Mouse (Mus musculus): ENCODE measurements at regions not wholly inside any gene's neighbourhood (a gene's known extent, or its start where the extent isn't known, plus 50 kb on each side); places are given as distances from the start of the nearest gene placed in this dataset.

DNA sequence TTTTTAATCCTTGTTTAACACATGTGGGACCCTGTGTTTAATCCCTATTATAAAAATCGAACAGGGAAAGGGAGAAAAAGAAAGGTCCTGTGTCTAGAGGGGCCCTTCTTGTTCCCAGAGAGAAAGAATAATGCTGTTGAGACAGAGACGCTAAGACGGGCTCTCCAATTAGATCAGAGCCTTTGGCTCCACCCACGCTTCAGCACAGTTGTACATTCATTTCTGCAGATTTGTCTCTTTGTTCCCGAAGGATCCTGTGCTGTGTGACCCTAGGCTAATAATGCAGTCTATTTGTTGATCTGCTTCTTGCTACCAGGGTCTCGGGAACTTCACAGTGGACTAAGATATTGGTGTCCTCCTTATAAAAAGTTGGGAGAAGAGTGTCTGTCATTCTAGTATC, 92.0 kb downstream of the Cdc5l start:
- no peak for DNase-seq (ENCODE audit: low spot score in 2 of 2)

DNA sequence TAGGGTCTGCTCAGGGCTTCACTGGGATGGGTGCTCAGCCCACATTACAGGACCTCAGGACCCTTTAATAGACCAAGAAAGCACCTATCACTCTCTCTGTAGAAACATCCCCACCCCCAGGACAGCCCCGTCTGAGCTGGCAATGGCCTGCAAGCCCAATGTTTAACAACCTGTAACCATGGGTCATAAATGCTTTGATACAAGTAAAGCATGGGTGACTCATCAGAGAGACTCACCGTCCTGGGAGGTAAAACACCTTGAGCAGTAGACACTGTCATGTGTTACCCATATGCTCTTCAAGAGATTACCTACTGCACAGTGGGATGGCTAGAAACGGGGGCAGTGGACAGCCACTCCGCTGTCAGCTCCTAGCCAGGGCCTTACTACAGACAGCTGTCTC, 92.7 kb downstream of the Cdc5l start:
- DNase-seq (ENCODE audit: low spot score in 2 of 2) = no peak

DNA sequence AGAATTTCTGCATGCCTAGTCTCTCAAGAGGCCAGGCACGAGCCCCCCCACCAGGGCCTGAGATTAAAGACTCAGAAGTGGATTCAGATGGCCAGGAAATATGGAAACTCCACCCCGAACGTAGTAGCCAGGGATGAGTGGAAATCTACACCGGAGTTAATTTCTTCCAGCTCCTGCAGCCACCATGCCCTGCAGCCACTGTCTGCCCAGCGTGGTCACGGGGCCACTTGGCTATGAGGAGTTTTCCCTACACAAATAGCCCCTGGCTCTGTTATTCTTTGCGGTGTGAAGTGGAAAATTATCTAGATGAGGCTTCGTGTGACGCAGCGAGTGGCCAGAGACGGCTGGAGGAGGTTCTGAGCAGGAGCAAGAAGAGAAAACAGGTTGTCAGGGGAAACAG, 94.3 kb downstream of the Cdc5l start:
- no peak for DNase-seq (ENCODE audit: low spot score in 2 of 2)

DNA sequence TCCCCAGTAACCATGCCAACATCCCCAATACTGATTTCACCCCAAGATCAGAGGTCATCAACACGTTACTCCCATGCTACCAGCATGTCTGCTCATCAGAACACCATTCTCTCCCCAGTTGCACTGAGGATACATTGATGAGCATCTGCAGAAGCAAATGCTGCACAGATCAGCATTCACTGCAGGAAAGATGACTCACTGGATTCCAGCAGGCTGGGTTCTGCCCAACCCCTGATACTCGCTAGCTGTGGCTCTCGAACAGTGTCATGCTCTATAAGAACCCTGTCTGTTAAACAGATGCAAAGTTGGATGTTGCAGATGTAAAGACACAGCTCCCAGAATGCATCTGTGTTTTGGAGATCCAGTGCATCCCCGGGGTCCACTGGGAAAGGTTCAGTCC, 95.5 kb downstream of the Cdc5l start:
- peak in 1 of 2 experiments; percentile 34 for DNase-seq (ENCODE audit: low spot score in 2 of 2)

DNA sequence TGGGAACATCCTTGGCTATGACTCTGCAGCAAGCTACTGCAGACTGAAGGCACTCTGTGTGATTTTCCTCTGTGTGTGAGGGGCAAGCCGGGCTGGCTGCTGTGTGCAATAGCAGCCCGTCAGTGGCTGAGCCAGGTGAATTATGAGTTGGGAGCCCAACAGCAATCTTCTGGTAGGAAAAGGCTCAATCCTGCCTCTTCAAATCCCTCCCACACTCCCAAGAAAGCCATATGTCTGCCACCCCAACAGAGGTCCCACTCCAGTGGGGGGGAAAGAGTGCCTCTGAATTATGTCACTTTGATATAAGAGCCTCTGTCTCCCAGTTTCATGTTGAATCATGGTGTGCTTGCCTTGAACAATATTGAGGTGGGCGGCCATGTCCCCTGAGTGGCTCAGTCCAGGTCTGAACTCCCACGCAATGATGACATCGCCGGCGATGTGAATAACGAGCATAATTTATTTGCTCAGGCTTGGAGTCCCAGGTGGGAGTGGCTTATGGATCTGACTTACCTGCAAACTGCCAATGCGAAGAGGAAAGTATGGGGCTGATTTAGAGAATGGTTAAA, 97.9 kb downstream of the Cdc5l start:
- peak in 1 of 2 experiments; percentile 13 for DNase-seq (ENCODE audit: low spot score in 2 of 2)

DNA sequence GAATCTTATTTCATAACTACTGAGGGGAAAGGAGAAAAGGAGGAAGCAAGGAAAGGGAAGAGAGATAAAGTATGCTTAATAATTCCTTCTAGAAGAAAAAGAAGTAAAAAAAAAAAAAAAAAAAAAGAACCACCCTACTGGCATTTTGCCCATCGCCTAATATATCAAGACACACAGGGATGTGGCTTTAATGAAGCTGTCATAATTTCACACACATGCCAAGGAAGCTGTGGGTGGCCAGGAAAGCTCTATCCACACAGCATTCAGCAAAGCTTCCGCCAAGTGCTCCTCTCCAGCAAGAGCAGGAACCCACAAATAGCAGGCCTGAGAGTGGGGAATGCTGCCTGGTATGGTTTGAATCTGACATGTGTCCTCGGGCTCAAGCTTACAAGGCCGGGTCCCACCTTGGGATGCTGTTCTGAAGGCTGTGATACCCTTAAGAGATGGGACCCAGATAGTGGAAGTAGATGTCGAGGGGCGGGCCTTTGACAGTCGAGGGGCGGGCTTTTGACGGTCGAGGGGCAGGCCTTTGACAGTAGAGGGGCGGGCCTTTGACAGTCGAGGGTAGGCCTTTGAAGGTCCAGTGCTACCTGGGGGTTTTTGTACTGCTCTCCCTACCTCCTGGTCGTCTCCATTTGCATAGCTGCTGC, 98.7 kb downstream of the Cdc5l start:
- peak; percentile 29 to 34 for DNase-seq (ENCODE audit: low spot score in 2 of 2)

DNA sequence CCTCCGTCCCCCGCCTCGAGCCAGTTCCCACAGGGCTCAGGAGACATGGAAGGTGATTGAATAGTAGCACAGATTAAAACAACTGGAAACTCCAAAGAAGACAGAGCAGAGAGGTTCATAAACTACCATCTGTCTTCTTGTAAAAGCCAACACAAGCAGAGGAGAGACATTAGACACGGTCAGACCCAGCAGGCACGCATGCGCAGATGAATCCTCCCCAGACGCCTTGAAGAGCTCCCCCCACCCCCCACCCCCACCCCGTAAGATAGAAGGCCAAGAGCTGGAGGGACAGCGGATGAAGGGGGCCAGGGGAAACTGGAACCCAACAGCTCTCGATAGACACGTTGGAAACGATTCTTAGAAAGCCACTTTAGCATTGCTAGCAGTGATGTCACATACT, 101.2 kb downstream of the Cdc5l start:
- no peak for DNase-seq (ENCODE audit: low spot score in 2 of 2)

DNA sequence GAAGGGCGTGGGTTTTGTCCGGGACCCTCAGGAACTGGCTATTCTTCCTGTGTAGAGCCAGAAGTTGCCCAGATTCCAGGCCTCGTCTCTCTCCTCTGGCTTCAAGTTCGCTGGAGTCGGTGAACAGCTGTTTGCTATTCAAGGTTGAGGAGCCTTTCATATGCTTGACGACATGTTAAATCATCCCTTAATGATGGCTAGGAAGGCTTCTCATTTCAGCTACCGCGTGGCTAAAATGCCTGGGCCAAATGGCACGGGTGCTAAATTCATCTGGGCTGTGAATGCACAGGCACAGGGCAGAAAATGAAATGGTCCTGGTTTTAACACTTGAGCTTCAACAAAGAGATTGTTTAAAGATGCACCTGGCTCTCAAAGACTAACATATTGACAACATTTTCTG, 104.3 kb downstream of the Cdc5l start:
- DNase-seq (ENCODE audit: low spot score in 2 of 2) = no peak

DNA sequence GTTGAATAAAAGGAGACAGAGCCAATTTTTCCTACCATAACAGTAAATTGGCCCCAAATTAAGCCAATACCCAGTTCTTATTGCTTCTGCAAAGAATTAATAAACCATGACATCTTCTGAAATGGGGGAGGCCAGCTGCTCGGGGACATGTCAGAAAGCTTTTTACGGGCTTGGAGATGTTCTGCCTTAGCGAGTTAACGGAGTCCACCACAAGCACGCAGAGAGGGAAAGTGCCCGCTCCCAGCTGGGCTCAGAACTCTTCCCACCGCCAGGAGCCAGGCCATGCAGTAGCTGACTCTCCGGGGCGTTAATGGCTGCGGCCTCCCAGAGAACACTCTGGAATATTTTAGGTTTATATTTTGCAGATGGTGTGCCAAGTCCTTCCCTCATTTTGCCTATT, 106.8 kb downstream of the Cdc5l start:
- no peak for DNase-seq (ENCODE audit: low spot score in 2 of 2)

DNA sequence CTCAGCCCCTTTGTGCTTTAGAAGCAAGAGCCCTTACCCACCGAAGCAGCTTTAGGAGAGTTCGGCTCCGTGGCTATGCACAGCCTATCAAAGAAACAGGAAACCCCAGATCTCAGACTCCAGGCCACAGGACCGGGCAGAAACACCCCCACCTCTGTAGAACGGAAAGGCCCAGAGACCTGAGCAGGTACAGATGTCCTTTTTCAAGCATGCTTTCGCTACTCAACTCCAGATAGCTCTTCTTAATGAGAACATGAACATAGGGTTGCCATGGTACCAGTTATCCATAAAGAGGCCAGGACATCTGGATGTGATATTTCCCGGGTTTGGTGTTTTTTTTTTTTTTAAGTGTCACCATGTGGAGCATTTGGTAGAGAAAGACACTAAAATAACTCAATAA, 107.4 kb downstream of the Cdc5l start:
- DNase-seq (ENCODE audit: low spot score in 2 of 2) = no peak

DNA sequence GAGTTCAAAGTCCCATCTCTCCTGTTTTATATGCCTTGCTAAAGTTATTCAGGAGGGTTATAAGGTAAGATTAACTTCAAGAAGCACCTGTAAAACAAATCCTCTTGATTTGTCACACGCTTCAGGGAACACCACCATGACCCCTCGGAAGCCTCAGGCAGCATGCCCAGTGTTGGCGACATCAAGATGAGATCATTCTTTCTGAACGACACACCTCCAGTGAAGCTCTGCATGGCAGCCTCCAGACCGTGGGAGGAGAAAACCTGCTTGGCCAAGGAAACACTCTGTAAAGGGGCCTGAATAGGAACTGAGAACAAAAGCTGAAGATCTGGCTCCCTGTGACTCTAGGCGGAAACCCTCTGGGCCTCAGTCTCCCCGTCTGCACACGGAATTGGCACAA, 110.7 kb downstream of the Cdc5l start:
- no peak for DNase-seq (ENCODE audit: low spot score in 2 of 2)

DNA sequence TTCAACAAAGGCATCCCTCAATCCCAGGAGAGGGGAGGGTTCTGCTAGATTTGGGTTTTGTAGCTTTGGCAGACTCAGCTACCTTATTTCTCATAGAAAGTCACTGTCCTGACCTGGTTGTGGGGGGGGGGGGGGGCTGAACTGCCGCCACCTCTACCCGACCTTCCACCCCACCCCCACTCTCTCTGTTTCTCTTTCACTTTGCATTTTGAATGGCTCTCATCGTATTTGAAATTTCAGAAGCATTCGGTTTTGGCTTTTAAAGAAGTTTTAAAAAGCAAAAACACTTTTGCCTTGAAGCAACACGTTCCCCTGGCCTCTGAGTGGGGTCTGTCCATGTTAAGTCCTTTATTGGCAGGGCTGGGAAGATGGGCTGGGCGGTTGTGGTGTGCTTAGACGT, 113.5 kb downstream of the Cdc5l start:
- DNase-seq (ENCODE audit: low spot score in 2 of 2) = no peak

DNA sequence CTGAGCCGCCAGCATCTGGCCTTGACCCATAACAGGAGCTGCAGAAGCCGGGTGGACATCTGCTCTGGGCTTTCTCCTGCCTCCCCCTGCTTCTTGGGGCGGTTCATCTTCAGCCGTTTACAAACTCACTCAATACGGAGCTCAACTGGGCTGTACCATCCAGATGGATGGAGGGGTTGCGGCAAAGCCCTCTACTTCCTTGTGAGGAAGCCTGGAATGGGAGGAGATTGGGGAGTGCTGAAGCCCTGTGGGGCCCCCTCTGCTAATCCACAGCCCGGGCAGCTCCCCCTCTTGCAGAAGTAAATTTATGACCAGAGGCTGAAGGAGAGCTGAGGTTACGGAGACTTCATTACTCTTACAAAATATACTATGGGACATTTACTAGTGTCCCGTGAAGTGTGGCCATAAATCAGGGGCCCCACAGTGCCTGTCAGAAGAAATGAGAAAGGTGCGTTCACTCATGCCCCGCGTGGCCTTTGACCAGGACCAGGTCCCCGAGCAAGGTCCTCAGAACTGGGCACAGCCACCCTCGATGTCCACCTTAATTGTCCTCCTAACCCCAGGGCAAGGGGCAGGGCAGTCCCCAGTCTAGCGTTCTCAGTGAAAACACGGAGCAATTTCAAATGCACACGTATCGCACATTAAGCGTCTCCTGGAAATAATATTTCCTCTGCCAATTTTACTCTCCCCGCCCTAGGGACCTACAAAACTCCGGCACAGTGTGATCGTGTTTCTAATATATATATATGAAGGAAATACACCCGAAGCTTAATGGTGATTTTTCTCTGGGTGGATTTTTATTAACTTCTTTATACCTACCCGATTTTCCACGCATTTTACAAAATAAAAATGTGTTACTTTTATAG, 115.1 kb downstream of the Cdc5l start:
- no peak for DNase-seq (ENCODE audit: low spot score in 2 of 2)

DNA sequence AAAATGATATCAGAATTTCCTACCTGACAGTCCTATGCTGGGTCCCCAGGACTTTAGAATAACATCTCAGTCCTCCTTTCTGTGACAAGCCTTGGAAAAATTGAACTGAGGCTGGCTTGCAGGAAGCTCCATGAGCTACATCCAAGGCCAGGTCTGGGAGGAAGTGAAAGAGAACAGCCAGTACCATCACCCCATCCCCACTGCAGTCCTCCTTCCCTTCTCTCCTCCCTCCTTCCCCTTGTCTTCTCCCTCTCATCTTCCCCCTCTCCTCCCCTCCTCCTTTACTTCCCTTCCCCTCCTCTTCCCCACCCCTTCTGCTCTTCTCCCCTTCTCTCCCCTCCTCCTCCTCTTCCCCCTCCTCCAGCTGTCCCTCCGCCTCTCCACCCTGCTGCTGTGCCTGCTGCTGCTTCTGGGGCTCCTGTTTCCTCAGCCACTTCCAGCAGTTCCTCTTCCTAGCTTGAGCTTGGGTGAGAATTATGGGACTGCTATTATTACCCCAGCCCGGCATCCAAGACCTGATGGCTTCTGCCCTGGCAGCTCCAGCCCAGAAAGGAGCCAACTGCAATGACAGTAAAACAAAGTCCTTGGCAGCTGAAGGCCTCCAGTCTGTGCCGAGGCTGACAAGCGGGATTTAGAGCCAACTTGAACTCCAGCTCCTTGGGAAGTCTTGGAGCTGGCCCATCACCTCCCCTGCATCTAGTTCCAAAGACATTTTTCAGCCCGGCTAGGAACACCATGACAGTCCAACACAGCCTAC, 120.8 kb downstream of the Cdc5l start:
- peak; percentile 50 to 59 for DNase-seq (ENCODE audit: low spot score in 2 of 2)

DNA sequence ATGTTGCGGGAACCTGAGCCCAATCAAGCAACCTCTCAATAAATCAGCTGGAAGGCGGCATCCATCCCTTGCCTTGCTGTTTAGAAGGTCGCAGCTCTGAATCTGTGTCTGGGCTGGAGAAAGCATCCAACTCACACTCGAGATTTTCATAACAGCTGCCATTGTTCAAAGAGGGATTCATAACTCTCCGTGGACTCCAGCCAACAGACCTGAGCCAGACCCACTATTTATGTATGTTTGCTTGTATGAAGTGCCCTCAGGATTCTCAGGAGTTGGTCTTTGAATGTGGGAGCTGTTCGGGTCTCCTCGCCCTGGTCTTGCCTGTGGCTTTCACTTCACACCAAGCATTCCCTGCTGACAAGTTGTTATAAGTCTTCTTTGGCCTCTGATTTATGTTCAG, 127.0 kb downstream of the Cdc5l start:
- no peak for DNase-seq (ENCODE audit: low spot score in 2 of 2)

DNA sequence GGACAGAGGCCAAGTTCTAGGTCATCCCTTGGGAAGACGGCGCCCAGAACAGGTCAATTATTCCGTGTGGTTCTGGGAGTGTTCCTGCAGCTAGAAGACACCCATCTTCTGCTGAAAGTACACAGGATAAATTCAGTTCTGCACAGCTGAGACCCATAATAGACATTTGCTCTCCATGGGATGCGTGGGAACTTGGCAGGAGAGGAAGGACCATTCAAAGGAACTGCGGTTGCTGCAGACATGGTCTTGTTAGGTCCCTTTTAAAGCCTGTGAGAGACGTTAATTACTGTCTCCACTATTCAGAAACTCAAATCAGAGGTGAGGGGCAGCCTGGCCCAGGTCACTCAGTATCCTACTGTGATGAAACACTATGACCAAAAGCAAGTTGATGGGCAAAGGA, 130.4 kb downstream of the Cdc5l start:
- DNase-seq (ENCODE audit: low spot score in 2 of 2) = peak; percentile 23 to 24

DNA sequence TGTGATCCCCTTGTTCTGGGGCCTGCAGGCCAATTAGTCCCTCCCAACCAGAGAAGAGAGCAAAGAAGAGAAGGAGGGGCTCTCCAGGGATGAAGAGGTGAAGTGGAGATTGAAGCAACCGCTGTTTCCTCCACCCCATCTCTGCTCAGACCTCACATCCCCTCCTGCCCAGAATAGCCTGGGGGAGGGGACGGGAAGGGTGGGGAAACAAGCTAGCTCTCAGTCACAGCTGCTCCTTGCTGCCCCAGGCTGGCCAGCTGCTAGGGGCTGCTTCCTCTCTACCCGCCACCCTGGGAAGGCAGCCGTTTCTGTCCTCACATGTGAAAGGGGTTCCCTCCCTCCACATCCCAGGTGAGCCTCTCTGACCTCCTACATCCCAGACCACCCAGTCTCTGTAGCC, 135.2 kb downstream of the Cdc5l start:
- no peak for DNase-seq (ENCODE audit: low spot score in 2 of 2)

DNA sequence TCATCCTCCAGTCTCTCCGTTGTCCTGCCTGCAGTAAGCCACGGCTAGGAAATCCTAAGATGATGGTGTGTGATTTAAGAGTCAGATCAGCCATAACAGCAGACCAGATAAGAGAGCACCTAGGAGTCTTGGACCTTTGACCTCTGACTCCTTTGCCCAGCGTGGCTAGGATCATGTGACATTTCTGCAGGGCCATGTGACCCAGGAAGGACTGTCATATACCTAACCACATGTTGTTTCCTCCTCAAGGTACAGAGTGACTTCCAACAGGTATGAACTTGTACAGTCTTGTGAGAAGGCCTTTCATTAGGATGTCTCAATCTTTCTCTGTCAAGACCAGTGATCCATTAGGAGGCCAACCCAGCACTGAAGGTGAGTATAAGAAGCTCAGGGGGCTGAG, 135.7 kb downstream of the Cdc5l start:
- DNase-seq (ENCODE audit: low spot score in 2 of 2) = no peak

DNA sequence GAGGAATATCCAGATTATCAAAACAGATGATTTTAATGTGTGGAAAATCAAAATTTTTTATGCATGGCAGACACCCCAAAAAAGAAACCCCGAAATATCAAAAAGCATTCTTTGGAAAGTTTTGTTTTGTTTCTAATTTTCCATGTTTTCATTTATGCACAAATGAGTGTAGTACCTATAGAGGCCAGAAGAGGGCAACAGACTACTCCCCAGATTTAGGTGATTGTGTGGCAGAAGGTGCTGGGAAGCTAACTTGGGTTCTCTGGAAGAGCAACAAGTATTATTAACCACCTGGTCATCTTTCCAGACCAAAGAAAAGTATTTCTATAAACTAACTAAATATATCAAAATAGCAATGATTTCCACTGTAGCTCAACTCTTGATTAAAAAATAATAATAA, 137.2 kb downstream of the Cdc5l start:
- DNase-seq (ENCODE audit: low spot score in 2 of 2) = no peak

DNA sequence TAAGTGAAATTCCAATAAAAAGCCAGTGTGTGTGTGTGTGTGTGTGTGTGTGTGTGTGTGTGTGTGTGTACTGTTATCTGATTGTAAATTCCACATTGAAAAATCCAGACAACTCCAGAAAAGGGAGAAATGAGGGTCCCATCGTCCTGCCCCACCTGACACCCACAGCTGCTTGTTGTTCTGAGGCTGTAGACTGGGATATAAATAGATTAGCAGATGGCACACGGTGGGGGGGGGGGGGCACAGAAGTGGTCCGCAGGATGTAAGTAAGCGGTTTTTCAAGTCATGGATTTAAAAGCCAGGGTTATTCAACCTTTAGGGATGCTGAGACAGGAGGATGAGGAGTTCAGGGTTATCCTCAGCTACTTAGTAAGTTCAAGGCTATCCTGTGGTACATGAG, 138.7 kb downstream of the Cdc5l start:
- no peak for DNase-seq (ENCODE audit: low spot score in 2 of 2)

DNA sequence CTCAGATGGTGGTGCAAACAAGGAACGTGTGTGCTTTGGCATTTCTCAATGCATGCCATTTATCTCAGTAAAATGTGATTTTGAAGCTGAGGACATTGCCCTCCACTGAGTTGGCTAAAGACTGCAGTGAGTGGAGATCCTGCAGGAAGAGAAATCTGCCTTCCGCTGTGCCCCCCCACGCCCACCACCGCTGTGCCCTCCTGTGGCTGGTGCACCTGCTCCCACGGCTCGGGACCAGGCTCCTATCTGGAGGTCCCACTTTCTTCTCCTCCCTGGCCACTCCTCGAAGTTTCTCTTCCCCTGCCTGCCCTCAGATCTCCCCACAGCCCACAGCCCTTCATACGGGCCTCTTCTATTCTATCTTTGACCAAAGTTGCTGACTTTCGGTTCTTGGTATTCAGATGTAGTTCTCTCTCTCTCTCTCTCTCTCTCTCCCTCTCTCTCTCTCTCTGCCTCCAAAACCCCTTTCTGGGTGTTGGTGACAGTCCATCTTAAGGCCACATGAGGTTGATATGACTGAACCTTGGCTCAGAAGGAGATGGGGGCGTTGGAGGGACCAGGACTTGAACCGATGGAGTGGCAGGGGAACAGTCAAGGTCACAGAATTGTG, 139.2 kb downstream of the Cdc5l start:
- DNase-seq (ENCODE audit: low spot score in 2 of 2) = no peak

DNA sequence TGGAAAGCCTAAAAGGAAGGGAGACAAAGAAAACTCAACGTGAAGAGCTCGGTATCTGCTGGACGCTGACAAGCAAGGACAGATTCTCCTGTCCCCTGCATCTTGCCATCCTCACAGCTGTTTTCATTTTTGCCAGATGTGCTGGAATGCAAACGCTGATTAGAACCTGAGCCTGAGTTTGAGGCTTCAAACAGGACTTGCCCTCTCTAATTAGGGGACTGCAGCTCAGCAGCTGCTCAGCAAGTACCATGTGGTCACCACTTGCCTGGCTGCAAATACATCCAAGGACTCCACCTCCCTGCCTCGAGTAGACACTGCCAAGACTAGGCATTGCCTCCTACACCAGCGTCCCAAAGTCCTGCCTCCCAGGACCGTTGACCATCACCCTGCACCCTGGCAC, 140.7 kb downstream of the Cdc5l start:
- DNase-seq (ENCODE audit: low spot score in 2 of 2) = no peak

Measured in frontal cortex, postnatal 36 days (tissue).